Mouse (Mus musculus) splenic B cell, adult 2 months (primary cell): ENCODE results near the gene Dhx16.
A peak's percentile ranks its signal among the peaks of the same experiment; 100 is the strongest.
"Not testable (repeated sequence)": the region's sequence is repeated elsewhere in the genome, so short reads cannot be mapped to it uniquely, and the experiment has no call there.

Experiments
- DNase-seq: peaks from one replicate; pipeline ENCODE4 v3.0.0-alpha.2; 2011; ENCODE audit warnings: low read depth, low spot score
- H3K27me3 ChIP-seq: 2 replicates; pipeline ENCODE4 v1.6.1; 2012; ENCODE audit warnings: mild to moderate bottlenecking, low read length, moderate library complexity, mixed read lengths; ENCODE audit not compliant: control insufficient read depth, poor library complexity, insufficient read depth, severe bottlenecking
- H3K36me3 ChIP-seq: 2 replicates; pipeline ENCODE4 v1.6.1; 2012; ENCODE audit warnings: mild to moderate bottlenecking, low read length, moderate library complexity, mixed read lengths; ENCODE audit not compliant: control insufficient read depth, poor library complexity, insufficient read depth, severe bottlenecking

Gene Dhx16

DNA sequence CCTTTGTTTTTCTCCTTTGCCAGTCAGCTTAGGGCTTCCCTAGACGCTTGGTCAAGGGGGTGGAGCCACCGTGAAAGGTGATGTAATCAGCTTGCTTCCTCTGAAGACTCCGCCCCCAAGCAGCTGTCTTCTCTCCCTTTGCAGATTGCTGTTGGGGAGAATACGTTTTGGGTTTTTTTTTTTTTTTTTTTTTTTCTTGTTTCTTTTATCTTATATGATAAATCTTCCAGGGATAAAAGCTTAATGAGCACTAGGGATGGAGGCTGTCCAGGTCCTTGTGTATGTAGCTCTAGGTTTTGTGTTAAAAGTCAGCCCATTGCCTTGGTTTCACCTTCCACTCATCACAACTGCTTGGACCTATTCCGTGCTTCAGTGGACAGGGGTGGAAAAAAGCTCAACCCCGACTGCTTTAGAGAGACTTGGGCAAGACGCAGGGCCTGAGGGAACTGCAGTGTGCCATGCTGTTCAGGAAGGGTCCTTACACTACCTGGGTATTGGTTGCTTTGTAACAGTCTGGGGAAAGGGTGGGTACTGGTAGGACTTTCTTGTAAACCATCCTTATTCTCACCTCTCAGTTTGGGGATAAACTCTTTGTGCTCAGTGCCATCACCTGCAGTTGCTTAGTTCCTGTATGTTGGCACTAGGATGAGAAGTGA, 39.6 kb downstream of the Dhx16 start:
- H3K27me3 ChIP-seq: no peaks in the 10 kb centered on the region
- peak; percentile 97 for DNase-seq
- H3K36me3 ChIP-seq: peaks cover 13% of the 10 kb centered on the region; the same call in 1 of the 2 replicates

DNA sequence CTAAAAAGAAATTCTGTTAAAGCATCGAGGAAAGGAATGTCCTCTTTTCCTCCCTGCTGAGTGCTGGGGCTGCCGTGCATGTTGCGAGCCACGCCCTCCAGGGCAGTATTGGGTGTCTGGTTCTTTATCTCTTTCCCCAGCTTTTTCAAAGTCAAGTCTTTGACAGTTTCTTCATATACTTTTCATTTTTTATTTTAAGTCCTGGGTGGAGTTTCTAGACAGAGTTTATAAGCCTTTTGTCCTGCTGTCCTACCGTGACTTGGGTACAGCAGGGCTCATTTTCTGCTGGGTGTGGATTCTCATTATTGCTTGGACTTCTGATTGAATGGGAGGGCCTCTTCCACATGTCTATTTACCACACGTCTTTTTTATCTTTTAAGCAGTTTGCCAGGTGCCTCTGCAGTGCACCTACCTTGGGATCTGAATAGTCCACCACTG, 40.3 kb downstream of the Dhx16 start:
- peaks cover 17% of the 10 kb centered on the region; the same call in 1 of the 2 replicates for H3K36me3 ChIP-seq
- no peaks in the 10 kb centered on the region for H3K27me3 ChIP-seq
- no peak for DNase-seq

DNA sequence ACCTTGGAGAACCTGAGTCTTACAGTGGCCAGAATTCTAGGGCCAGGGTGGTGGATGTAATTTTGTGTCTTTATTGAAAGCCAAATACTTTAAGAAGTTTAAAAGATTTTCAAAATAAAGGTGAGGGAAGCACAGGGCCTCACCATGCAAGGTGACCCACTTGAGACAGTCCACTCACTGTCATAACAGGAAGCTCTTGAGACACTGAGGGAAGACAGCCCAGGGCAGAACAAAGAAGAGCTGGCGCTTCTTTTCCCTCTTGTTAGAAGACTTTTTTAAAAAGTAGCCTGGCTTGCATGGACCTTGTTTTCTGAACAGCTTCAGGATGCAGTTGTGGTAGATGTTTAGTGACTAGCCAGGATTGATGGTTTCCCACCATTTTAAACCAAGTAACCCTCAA, 40.8 kb downstream of the Dhx16 start:
- no peak for DNase-seq
- H3K36me3 ChIP-seq: peaks cover 19% of the 10 kb centered on the region; the same call in 1 of the 2 replicates
- H3K27me3 ChIP-seq: no peaks in the 10 kb centered on the region

DNA sequence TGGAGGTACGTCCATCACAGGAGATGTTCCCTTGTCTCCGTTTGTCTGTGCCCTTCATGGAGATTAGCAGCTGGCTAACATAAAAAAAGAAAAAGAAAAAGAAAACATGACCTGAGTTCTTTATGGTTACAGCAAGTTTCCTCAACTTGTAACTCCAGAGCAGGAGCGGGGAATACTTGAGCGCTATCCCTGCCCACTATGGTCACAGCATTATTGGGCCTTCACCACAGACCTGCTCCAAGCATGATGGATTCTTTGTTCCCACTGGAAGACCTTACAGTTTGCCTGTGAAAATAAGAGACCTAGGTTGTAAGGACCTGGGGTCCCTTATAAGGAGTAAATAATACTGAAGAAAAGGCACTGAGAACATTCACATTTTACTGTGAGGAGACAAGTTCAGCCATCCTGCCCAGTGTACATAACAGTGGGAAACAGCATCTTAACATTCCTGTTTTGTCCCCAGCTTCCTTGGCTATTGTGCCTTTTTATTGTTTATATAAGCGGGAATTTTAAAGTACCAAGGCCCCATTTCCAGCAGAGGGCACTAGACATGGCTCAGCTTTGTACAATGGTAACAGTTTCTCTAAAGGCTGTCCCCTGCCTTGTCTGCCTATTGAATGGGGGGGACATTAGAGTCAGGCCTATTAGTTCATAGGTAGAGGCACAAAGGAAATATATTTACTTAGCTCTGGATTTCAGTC, 41.4 kb downstream of the Dhx16 start:
- no peaks in the 10 kb centered on the region for H3K27me3 ChIP-seq
- peak; percentile 54 for DNase-seq
- peaks cover 19% of the 10 kb centered on the region; the same call in 1 of the 2 replicates for H3K36me3 ChIP-seq

DNA sequence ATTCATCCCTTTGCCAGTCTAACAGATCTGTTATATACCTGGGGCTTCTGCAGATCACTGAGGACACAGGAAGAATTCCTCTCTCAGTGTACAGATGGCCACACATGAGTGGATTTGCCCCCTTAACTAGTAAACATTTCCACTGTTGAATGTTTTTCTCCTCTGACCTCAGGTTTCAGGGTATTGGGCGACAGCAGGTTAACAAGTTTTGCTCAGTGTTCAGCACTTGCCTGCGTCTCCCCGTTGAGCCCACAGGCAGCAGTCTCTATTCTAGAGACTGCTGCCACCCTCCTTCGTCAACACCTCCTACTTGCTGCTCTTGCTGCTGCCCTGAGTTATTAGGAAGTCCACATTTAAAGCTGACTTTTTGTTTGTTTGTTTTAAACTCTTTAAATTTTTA, 42.1 kb downstream of the Dhx16 start:
- DNase-seq: no peak
- Histone ChIP-seq H3K36me3 (peaks cover 24% of the 10 kb centered on the region), H3K27me3 (no peaks in the 10 kb centered on the region)

DNA sequence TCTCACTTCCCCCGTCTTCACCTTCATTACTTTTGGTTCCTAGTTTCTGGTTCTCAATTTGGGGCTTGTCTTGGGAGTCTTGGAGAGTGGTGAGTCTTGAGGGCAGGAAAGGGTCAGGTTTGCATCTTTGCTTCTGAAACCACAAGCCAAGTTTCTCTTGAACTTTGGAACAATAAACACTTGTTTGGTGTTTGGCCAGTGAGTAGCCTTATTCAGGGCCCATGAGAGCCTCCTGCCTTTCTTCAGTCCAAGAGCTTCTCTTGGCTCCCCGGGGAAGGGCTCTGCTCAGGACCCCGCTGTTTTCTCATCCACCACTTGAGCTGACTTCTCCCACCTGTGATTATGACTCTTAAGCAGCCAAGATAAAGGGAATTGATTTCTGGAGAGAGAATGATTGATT, 42.9 kb downstream of the Dhx16 start:
- H3K27me3 ChIP-seq: no peaks in the 10 kb centered on the region
- no peak for DNase-seq
- H3K36me3 ChIP-seq: peaks cover 22% of the 10 kb centered on the region

DNA sequence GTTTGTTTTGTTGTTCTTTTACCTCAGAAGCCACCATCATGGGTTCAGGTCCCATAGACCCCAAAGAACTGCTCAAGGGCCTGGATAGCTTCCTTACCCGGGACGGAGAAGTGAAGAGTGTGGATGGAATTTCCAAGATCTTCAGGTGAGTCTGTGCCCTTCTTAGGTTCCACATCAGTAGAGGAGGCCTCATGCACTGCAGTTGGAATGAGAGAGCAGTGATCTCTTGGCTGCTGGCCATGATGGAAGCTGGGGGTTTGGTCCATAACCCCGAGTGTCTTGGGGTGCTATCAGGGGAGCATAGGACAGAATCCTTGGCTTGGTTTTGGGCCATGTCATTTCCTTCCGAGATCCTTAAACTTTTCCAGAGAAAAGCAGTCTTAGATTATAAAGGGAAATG, 43.7 kb downstream of the Dhx16 start:
- no peak for DNase-seq
- Histone ChIP-seq H3K27me3 (no peaks in the 10 kb centered on the region), H3K36me3 (peaks cover 24% of the 10 kb centered on the region)

DNA sequence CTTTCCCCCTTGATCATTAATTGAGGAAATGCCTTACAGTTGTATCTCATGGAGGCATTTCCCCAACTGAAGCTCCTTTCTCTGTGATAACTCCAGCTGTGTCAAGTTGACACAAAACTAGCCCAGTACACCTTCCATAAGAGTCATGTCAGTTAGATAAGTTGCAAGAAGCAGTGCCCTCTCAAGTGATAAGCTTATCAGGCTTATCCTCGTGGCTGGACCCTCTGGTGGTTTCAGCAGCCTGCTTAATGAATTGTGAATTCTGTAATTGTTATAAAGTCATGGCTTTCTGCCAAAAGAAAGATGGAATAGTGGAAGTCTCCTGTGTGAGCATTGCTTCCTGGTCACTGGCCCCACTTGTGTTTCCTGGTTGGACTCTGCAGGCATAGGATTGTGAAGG, 47.9 kb downstream of the Dhx16 start:
- peaks cover 35% of the 10 kb centered on the region for H3K36me3 ChIP-seq
- H3K27me3 ChIP-seq: no peaks in the 10 kb centered on the region
- DNase-seq: no peak

DNA sequence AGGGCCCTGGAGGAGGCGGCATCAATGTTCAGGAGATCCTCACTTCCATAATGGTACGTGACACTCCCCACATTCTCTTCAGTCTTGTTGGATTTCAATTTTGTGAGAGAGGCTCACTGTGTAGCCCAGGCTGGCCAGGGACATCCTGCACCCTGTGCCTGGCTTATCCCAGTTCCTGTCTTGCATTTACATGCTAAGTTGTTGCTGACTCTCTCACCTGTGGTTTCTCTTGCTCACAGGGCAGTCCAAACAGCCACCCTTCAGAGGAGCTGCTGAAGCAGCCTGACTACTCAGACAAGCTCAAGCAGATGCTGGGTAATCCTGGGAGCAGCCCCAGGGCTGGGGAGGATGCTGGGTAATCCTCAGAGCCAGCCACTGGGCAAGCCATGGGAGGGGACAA, 49.9 kb downstream of the Dhx16 start:
- Histone ChIP-seq H3K36me3 (peaks cover 33% of the 10 kb centered on the region), H3K27me3 (no peaks in the 10 kb centered on the region)
- no peak for DNase-seq

DNA sequence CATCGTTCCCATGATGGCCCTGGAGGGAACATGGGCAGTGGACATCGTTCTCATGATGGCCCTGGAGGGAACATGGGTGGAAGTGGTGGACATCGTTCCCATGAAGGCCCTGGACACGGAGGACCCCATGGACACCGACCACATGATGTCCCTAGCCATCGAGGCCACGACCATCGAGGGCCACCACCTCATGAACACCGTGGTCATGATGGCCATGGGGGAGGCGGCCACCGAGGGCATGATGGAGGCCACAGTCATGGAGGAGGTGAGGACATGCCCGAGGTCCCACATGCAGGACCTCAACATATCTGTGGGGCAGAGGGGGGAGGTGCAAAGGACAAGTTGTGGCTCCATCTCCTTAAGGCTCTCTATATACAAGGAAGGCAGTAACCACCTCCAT, 51.0 kb downstream of the Dhx16 start:
- Histone ChIP-seq H3K36me3 (peaks cover 28% of the 10 kb centered on the region), H3K27me3 (no peaks in the 10 kb centered on the region)
- no peak for DNase-seq

DNA sequence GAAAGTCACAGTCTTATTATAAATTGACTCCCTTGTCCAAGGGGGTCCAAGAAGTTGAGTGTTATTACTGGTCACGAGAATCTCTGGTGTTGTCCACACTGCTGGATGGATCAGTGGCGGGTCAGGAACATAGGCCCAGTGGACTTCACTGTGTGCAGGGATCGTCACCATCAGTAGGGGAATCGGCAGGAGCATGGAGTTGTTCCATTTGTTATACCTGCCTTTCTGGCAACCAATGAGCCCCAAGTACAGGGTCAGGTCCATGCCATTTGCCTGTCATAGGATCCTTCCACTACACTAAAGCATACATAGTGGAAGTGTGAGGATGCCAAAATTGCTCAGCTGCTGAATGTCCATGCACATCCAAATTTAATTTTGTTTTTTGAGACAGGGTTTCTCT, 53.0 kb downstream of the Dhx16 start:
- H3K36me3 ChIP-seq: peaks cover 17% of the 10 kb centered on the region
- no peak for DNase-seq

DNA sequence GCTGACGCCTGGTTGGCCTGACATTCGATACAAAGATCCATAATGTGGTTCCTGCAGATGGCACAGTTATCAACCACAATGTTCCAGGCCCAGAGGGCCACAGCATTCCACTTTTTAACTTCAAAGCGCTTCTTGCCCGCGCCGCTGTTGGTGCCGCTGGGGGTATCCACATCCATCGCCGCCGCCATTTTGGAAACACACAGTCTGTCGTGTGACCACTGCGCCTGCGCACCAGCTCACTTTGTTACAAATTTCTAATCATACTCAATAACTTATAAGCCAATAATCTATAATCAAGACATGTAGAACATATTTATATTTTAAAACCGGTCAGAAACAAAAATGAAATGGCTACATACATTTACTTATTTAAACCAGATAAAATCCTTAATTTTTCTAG, 56.1 kb downstream of the Dhx16 start:
- not testable (repeated sequence) for H3K36me3 ChIP-seq, DNase-seq, H3K27me3 ChIP-seq

More for the DNA sequence above, 53.0 kb downstream of the Dhx16 start:
- no peaks in the 10 kb centered on the region for H3K27me3 ChIP-seq

DNA sequence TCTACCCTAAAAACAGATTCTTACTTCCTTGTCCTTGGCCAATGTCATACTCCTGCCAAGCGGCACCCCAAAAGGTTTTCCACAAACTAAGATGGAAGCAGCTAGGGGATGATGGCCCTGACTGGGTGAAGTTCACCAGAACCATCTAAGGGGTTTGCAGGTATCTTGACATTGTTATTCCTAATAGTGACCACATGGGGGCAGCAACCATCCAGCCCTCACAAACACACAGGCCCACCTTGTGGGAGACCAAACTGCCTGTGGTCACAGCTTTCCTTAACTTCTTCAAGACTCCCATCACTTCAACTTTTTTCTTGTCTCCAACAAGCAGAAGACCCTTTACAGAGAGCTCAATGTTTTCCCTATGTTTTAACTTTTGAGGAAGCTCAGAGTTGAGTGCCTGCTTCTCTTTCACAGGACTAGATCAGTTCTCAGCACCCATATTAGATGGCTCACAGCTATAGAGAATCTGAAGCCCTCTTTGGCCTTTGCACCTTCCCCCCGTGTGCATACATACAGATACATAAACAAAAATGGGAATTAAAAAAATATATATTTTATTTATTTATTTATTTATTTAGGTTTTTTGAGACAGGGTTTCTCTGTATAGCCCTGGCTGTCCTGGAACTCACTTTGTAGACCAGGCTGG, 58.2 kb downstream of the Dhx16 start:
- no peaks in the 10 kb centered on the region for H3K36me3 ChIP-seq
- DNase-seq: peak; percentile 87
- no peaks in the 10 kb centered on the region for H3K27me3 ChIP-seq

DNA sequence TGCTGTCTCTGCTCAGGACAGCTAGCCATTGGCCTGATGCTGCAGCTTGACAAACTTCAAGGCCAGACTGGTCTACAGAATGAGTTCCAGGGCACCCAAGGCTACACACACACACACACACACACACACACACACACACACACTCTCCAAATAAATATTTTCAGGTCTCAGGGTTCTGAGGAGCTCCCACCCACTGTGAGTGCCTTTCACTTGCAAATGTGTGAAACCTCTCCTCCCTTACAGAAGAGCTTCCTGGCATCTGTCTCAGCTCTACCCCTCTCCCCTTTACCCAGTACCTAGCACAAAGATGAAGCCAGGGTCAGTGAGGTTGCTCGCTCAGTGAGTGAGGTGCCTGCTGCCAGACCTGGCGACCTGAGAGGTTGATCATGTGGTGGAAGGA, 59.5 kb downstream of the Dhx16 start:
- DNase-seq: no peak
- Histone ChIP-seq H3K27me3 (no peaks in the 10 kb centered on the region), H3K36me3 (no peaks in the 10 kb centered on the region)

DNA sequence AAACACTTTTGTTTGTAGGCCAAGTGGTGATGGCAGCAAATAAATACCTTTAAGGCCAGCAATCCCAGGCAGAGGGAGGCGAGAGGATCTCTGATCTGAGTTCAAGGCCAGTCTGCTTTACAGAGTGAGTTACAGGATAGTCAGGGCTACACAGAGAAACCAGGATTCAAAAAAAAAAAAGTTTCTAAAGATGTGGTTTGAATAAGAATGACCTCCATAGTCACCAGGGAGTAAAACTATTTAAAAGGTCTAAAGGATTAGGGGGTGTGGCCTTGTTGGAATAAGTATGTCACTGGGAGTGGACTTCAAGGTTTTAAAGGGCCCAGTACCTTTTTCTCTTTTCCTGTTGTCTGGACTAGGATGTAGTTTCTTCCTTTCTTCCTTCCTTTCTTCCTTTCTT, 60.3 kb downstream of the Dhx16 start:
- H3K27me3 ChIP-seq: no peaks in the 10 kb centered on the region
- DNase-seq: no peak
- no peaks in the 10 kb centered on the region for H3K36me3 ChIP-seq
